ENCODE assay signal across 21 mouse cellular contexts in genomic region chr9:91393376-91394068, GRCm38 (mm10). TPM values are rescaled to one million over a fixed set of nuclear protein-coding genes. Genes with fewer than 3 reads are reported as not detected.
DNase-seq lines count a peak whose midpoint lies in the region; ATAC-seq and TF ChIP-seq lines count a peak whose summit lies in the region.
"Had no signal": no experiment of that assay in that cellular context is flagged by ENCODE, and none has a peak within 500 bp of the region (broad histone marks: within the 10 kb centered on the region; RNA-seq: fewer than 3 reads in every experiment).

No protein-coding gene starts in this region.

- WGBS in forebrain, embryonic 10.5 days: under 1% methylated on average over 8 of the region's 8 CpGs
- WGBS in forebrain, postnatal 0 days: 12% methylated on average over 8 of the region's 8 CpGs
- under 1% methylated on average over 8 of the region's 8 CpGs for WGBS in forebrain, embryonic 12.5 days
- WGBS in hindbrain, embryonic 12.5 days: 10% methylated on average over 8 of the region's 8 CpGs
- WGBS in midbrain, embryonic 13.5 days: 6% methylated on average over 8 of the region's 8 CpGs
- WGBS in lung, adult 2 months: 7% methylated on average over 8 of the region's 8 CpGs

- no peak for TF ChIP-seq CTCF in forebrain, postnatal 0 days (IDR thresholded peaks at IDR 0.05; ENCODE audit: low read depth)
- no peak for TF ChIP-seq CTCF in lung, adult 2 months (IDR thresholded peaks at IDR 0.05; ENCODE audit: insufficient read depth, low read length)

- DNase-seq in forebrain, embryonic 10.5 days (ENCODE audit: extremely low spot score, low spot score): peak; percentile 43
- DNase-seq in forebrain, postnatal 0 days: no peak
- DNase-seq in layer of hippocampus, postnatal 36 days: no peak
- no peak for DNase-seq in lung, postnatal 10 days
- DNase-seq in lung, adult 2 months: no peak
- DNase-seq: adrenal gland, adult 8-10 months; cerebellum, adult 11 months; heart, adult 2 months; kidney, adult 8-10 months had no signal

- no peak for TF ChIP-seq POLR2A in lung, adult 2 months (IDR thresholded peaks at IDR 0.05; ENCODE audit: borderline replicate concordance, extremely low read depth, low read depth, low read length)

- H3K4me2 ChIP-seq in forebrain, postnatal 0 days (ENCODE audit: low read depth): no peak overlapping the region
- 0 out of 2 replicates have a peak overlapping the region, but pooled peaks have one; percentile 2 for H3K4me2 ChIP-seq in forebrain, embryonic 12.5 days
- H3K4me2 ChIP-seq in hindbrain, embryonic 12.5 days (replicated peaks): no peak overlapping the region
- H3K4me2 ChIP-seq in midbrain, embryonic 13.5 days (replicated peaks): no peak overlapping the region
- H3K4me2 ChIP-seq: embryonic facial prominence, embryonic 15.5 days; heart, embryonic 15.5 days; liver, embryonic 11.5 days had no signal

- ATAC-seq in forebrain, postnatal 0 days: no peak
- 0 out of 2 replicates have a peak, but pooled peaks have one; percentile 15 for ATAC-seq in forebrain, embryonic 12.5 days (ENCODE audit: low FRiP score)
- ATAC-seq in hindbrain, embryonic 12.5 days (ENCODE audit: low FRiP score): no peak
- ATAC-seq in midbrain, embryonic 13.5 days: 0 out of 2 replicates have a peak, but pooled peaks have one; percentile 13

- H3K27ac ChIP-seq in forebrain, embryonic 10.5 days: peak overlapping the region; percentile 80
- H3K27ac ChIP-seq in forebrain, postnatal 0 days (ENCODE audit: low read depth, low read length): no peak overlapping the region
- peak overlapping the region; percentile 47 for H3K27ac ChIP-seq in forebrain, embryonic 12.5 days
- H3K27ac ChIP-seq in hindbrain, embryonic 12.5 days: peak overlapping the region; percentile 35; the same call in 1 of the 2 replicates
- peak overlapping the region; percentile 48; the same call in 1 of the 2 replicates for H3K27ac ChIP-seq in midbrain, embryonic 13.5 days
- H3K27ac ChIP-seq: embryonic facial prominence, embryonic 15.5 days; heart, adult 2 months; heart, embryonic 15.5 days had no signal

- H3K36me3 ChIP-seq in forebrain, embryonic 10.5 days (replicated peaks): no peaks in the 10 kb centered on the region
- H3K36me3 ChIP-seq in forebrain, postnatal 0 days (ENCODE audit: insufficient read depth): no peaks in the 10 kb centered on the region
- H3K36me3 ChIP-seq in forebrain, embryonic 12.5 days (replicated peaks): no peaks in the 10 kb centered on the region
- H3K36me3 ChIP-seq in hindbrain, embryonic 12.5 days: no peaks in the 10 kb centered on the region
- H3K36me3 ChIP-seq in midbrain, embryonic 13.5 days: no peaks in the 10 kb centered on the region
- H3K36me3 ChIP-seq: embryonic facial prominence, embryonic 15.5 days; heart, embryonic 15.5 days had no signal

- H3K9ac ChIP-seq in forebrain, postnatal 0 days: no peak overlapping the region
- H3K9ac ChIP-seq in forebrain, embryonic 12.5 days: no peak overlapping the region
- no peak overlapping the region for H3K9ac ChIP-seq in hindbrain, embryonic 12.5 days
- H3K9ac ChIP-seq in midbrain, embryonic 13.5 days (replicated peaks): no peak overlapping the region
- H3K9ac ChIP-seq: embryonic facial prominence, embryonic 15.5 days; heart, embryonic 15.5 days had no signal

- peaks cover 71% of the 10 kb centered on the region for H3K4me1 ChIP-seq in forebrain, embryonic 10.5 days
- H3K4me1 ChIP-seq in forebrain, postnatal 0 days (ENCODE audit: insufficient read depth): no peaks in the 10 kb centered on the region
- peaks cover 16% of the 10 kb centered on the region for H3K4me1 ChIP-seq in forebrain, embryonic 12.5 days
- peaks cover 5% of the 10 kb centered on the region; the same call in 1 of the 2 replicates for H3K4me1 ChIP-seq in hindbrain, embryonic 12.5 days
- H3K4me1 ChIP-seq in midbrain, embryonic 13.5 days (replicated peaks): peaks cover 16% of the 10 kb centered on the region
- H3K4me1 ChIP-seq in lung, adult 2 months (ENCODE audit: control insufficient read depth, insufficient read depth, low read length): no peaks in the 10 kb centered on the region
- H3K4me1 ChIP-seq: embryonic facial prominence, embryonic 15.5 days; heart, embryonic 15.5 days had no signal

- no peaks in the 10 kb centered on the region for H3K9me3 ChIP-seq in forebrain, embryonic 10.5 days
- no peaks in the 10 kb centered on the region for H3K9me3 ChIP-seq in forebrain, postnatal 0 days (ENCODE audit: low read length)
- H3K9me3 ChIP-seq in forebrain, embryonic 12.5 days: no peaks in the 10 kb centered on the region
- no peaks in the 10 kb centered on the region for H3K9me3 ChIP-seq in hindbrain, embryonic 12.5 days (replicated peaks)
- H3K9me3 ChIP-seq in midbrain, embryonic 13.5 days: no peaks in the 10 kb centered on the region
- H3K9me3 ChIP-seq: embryonic facial prominence, embryonic 15.5 days; heart, embryonic 15.5 days had no signal

- H3K4me3 ChIP-seq in forebrain, embryonic 10.5 days: no peak overlapping the region
- H3K4me3 ChIP-seq in forebrain, postnatal 0 days (ENCODE audit: low read depth, low read length): no peak overlapping the region
- H3K4me3 ChIP-seq in forebrain, embryonic 12.5 days (replicated peaks): no peak overlapping the region
- H3K4me3 ChIP-seq in hindbrain, embryonic 12.5 days: no peak overlapping the region
- H3K4me3 ChIP-seq in midbrain, embryonic 13.5 days (replicated peaks): no peak overlapping the region
- H3K4me3 ChIP-seq in lung, adult 2 months (replicated peaks; ENCODE audit: extremely low read depth, low read depth, low read length): no peak overlapping the region
- H3K4me3 ChIP-seq: embryonic facial prominence, embryonic 15.5 days; heart, adult 2 months; heart, embryonic 15.5 days; myocyte had no signal

- peaks cover 100% of the 10 kb centered on the region for H3K27me3 ChIP-seq in forebrain, embryonic 10.5 days (ENCODE audit: poor library complexity, severe bottlenecking)
- H3K27me3 ChIP-seq in forebrain, postnatal 0 days (ENCODE audit: insufficient read depth, low read length): peaks cover 92% of the 10 kb centered on the region
- H3K27me3 ChIP-seq in forebrain, embryonic 12.5 days: peaks cover 86% of the 10 kb centered on the region
- peaks cover 95% of the 10 kb centered on the region for H3K27me3 ChIP-seq in hindbrain, embryonic 12.5 days
- peaks cover 96% of the 10 kb centered on the region for H3K27me3 ChIP-seq in midbrain, embryonic 13.5 days

RNA-seq across cellular contexts. Expression of gene Zic1, which starts 27.9 kb away (rescaled TPM):
- 6.2 and 8.9 TPM in 2 replicates for polyA plus RNA-seq in forebrain, embryonic 10.5 days (2016; fragmentation: Nextera tagmentation; extraction: Ambion mirVana)
- 65.4 and 127 TPM in 2 replicates for total RNA-seq in forebrain, postnatal 0 days (2014; rRNA removed)
- polyA plus RNA-seq in forebrain, postnatal 0 days (2015; fragmentation: Nextera tagmentation; extraction: Ambion mirVana): 4.4 and 8.9 TPM in 2 replicates
- 13.9 and 14.4 TPM in 2 replicates for polyA plus RNA-seq in forebrain, embryonic 12.5 days (2016; fragmentation: Nextera tagmentation; extraction: Ambion mirVana)
- 17.0 and 17.9 TPM in 2 replicates for polyA plus RNA-seq in hindbrain, embryonic 12.5 days (2016; fragmentation: Nextera tagmentation; extraction: Ambion mirVana)
- 14.8 and 16.4 TPM in 2 replicates for polyA plus RNA-seq in midbrain, embryonic 13.5 days (2015; fragmentation: Nextera tagmentation; extraction: Ambion mirVana)
- total RNA-seq in layer of hippocampus, postnatal 36 days (2021): 10 to 100 TPM in 1 of 2 experiments, 1 to 10 TPM in 1; 9.2 to 13.7 TPM
- 0.49 and 1.6 TPM in 2 replicates for polyA plus RNA-seq in lung, adult 2 months (2012; rRNA removed)
- total RNA-seq: heart, adult 2 months; megakaryocyte progenitor cell, adult 5-6 weeks had no signal
- polyA plus RNA-seq: large intestine, adult 2 months; lung, embryonic 16.5 days; stomach, embryonic 16.5 days; thymus, postnatal 0 days had no signal

RNA-seq across cellular contexts. Expression of gene Zic4, which starts 31.3 kb away (rescaled TPM):
- 24.8 and 41.8 TPM in 2 replicates for polyA plus RNA-seq in forebrain, embryonic 10.5 days (2016; fragmentation: Nextera tagmentation; extraction: Ambion mirVana)
- total RNA-seq in forebrain, postnatal 0 days (2014; rRNA removed): 44.3 and 99.2 TPM in 2 replicates
- polyA plus RNA-seq in forebrain, postnatal 0 days (2015; fragmentation: Nextera tagmentation; extraction: Ambion mirVana): 24.7 and 48.1 TPM in 2 replicates
- 56.4 and 60.5 TPM in 2 replicates for polyA plus RNA-seq in forebrain, embryonic 12.5 days (2016; fragmentation: Nextera tagmentation; extraction: Ambion mirVana)
- 54.0 and 55.0 TPM in 2 replicates for polyA plus RNA-seq in hindbrain, embryonic 12.5 days (2016; fragmentation: Nextera tagmentation; extraction: Ambion mirVana)
- polyA plus RNA-seq in midbrain, embryonic 13.5 days (2015; fragmentation: Nextera tagmentation; extraction: Ambion mirVana): 53.2 and 56.6 TPM in 2 replicates
- total RNA-seq in layer of hippocampus, postnatal 36 days (2021): 1 to 10 TPM; 2.8 to 4.4 TPM
- polyA plus RNA-seq in lung, adult 2 months (2012; rRNA removed): not detected in 2 replicates
- total RNA-seq: adrenal gland, adult 8-10 months; heart, adult 2 months; megakaryocyte progenitor cell, adult 5-6 weeks had no signal
- polyA plus RNA-seq: heart, adult 2 months; heart, embryonic 15.5 days; large intestine, adult 2 months; liver, embryonic 11.5 days; lung, embryonic 16.5 days; stomach, embryonic 16.5 days; thymus, postnatal 0 days had no signal

Comparison
In these comparisons a context has a peak if more than half of its experiments do, and no peak if none do; other contexts are left out.
1. ATAC-seq: peak in forebrain, embryonic 12.5 days (single experiment) and midbrain, embryonic 13.5 days (single experiment); none in forebrain, postnatal 0 days (single experiment) and hindbrain, embryonic 12.5 days (single experiment).
2. RNA of gene Zic4, which starts 31.3 kb away (polyA plus RNA-seq): 56.4 to 60.5 TPM in forebrain, embryonic 12.5 days, 54.0 to 55.0 TPM in hindbrain, embryonic 12.5 days, 53.2 to 56.6 TPM in midbrain, embryonic 13.5 days, 24.7 to 48.1 TPM in forebrain, postnatal 0 days and 24.8 to 41.8 TPM in forebrain, embryonic 10.5 days; not detected in lung, adult 2 months; every median in the first group is over 10 times any median in the second.